Mouse (Mus musculus) neutrophil, adult 83 days (primary cell): Measurements from ENCODE around the gene Yeats2. TPM values are rescaled to one million over a fixed set of nuclear protein-coding genes. Genes with fewer than 3 reads are reported as not detected.

Experiments
- total RNA-seq, 2 experiments: library from RNA; stranded (reverse); gene quantifications; one replicate each; pipeline ENCODE4 v1.2.4; 2023

Yeats2 gene
- total RNA-seq, result 10 to 100 TPM; 24.2 to 30.0 TPM

GRCm38 (mm10) chr16:20140772-20141531, at the start of gene Yeats2:
Gene Yeats2 (plus strand): TSS chr16:20141063.

GRCm38 (mm10) chr16:20097069-20097710, 43.7 kb upstream of the Yeats2 start, which contains the start of gene Klhl24:
Gene Klhl24 (plus strand): TSS chr16:20097542.

GRCm38 (mm10) chr16:20240468-20241414, 99.9 kb downstream of the Yeats2 start, which contains the start of gene Map6d1:
Gene Map6d1 (minus strand): TSS chr16:20241358.

Other genes with a start within 250 kb of the Yeats2 start
- gene Klhl6, start 158.0 kb upstream of the Yeats2 start, total RNA-seq, result 10 to 100 TPM; 79.6 to 81.3 TPM
- 10 to 100 TPM; 96.3 to 98.4 TPM for gene Klhl24, start 43.5 kb upstream of the Yeats2 start, total RNA-seq
- gene Map6d1, start 100.3 kb downstream of the Yeats2 start, total RNA-seq, result not detected
- 10 to 100 TPM; 53.9 to 58.1 TPM for gene Parl, start 161.3 kb downstream of the Yeats2 start, total RNA-seq
- gene Cyp2ab1, start 184.3 kb downstream of the Yeats2 start, total RNA-seq, result 1 to 10 TPM; 4.9 to 6.6 TPM